Mouse (Mus musculus) hindlimb bud, embryonic 11.5 days (tissue): ENCODE results near the gene Erbb4.

Experiments
- DNase-seq: peaks from one replicate; pipeline ENCODE4 v3.0.0-alpha.2; 2012; ENCODE audit warnings: low read depth, low spot score; ENCODE audit errors: extremely low spot score

The Erbb4 gene

GRCm38 (mm10) chr1:69027816-69028215 is 80.0 kb downstream of the Erbb4 start:
- DNase-seq = no peak

GRCm38 (mm10) chr1:69024858-69025257 is 83.0 kb downstream of the Erbb4 start:
- DNase-seq = no peak

GRCm38 (mm10) chr1:69023157-69023925 is 84.5 kb downstream of the Erbb4 start:
- no peak for DNase-seq

GRCm38 (mm10) chr1:69009800-69010505 is 97.9 kb downstream of the Erbb4 start:
- no peak for DNase-seq

- DNase-seq = no peak
Observed at GRCm38 (mm10) chr1:69001371-69001770, 106.5 kb downstream of the Erbb4 start.

GRCm38 (mm10) chr1:68979251-68979650 is 128.6 kb downstream of the Erbb4 start:
- DNase-seq = no peak

GRCm38 (mm10) chr1:68978571-68978970 is 129.3 kb downstream of the Erbb4 start:
- no peak for DNase-seq

GRCm38 (mm10) chr1:68973355-68974127 is 134.3 kb downstream of the Erbb4 start:
- DNase-seq = peak; percentile 12

- no peak for DNase-seq
Observed at GRCm38 (mm10) chr1:68964127-68964526, 143.7 kb downstream of the Erbb4 start.

- no peak for DNase-seq
Observed at GRCm38 (mm10) chr1:68961365-68962116, 146.3 kb downstream of the Erbb4 start.

- no peak for DNase-seq
Observed at GRCm38 (mm10) chr1:68956766-68957533, 150.9 kb downstream of the Erbb4 start.

GRCm38 (mm10) chr1:68955482-68955881 is 152.4 kb downstream of the Erbb4 start:
- DNase-seq = no peak

- no peak for DNase-seq
Observed at GRCm38 (mm10) chr1:68943141-68943540, 164.7 kb downstream of the Erbb4 start.

GRCm38 (mm10) chr1:68934804-68935203 is 173.1 kb downstream of the Erbb4 start:
- no peak for DNase-seq

GRCm38 (mm10) chr1:68933330-68934065 is 174.4 kb downstream of the Erbb4 start:
- DNase-seq = no peak

GRCm38 (mm10) chr1:68917828-68918227 is 190.0 kb downstream of the Erbb4 start:
- no peak for DNase-seq

- no peak for DNase-seq
Observed at GRCm38 (mm10) chr1:68892041-68892440, 215.8 kb downstream of the Erbb4 start.

GRCm38 (mm10) chr1:68886823-68887222 is 221.0 kb downstream of the Erbb4 start:
- DNase-seq = no peak

GRCm38 (mm10) chr1:68874954-68875353 is 232.9 kb downstream of the Erbb4 start:
- no peak for DNase-seq
